Mouse (Mus musculus): ENCODE measurements around the gene Foxn3. TPM values are rescaled to one million over a fixed set of nuclear protein-coding genes. Genes with fewer than 3 reads are reported as not detected.

Gene Foxn3
- polyA plus RNA-seq, 1 experiment from 2014 or later: 97.6 TPM

GRCm38 (mm10) chr12:99380855-99381262, 182.5 kb downstream of the Foxn3 start:
- Histone ChIP-seq H3K27me3 (no peaks in the 10 kb centered on the region), H3K9me3 (replicated peaks) (no peaks in the 10 kb centered on the region), H3K9ac (no peak overlapping the region), H3K36me3 (peaks cover 17% of the 10 kb centered on the region; the same call in 1 of the 2 replicates), H3K4me1 (peaks cover 13% of the 10 kb centered on the region), H3K4me3 (replicated peaks) (no peak overlapping the region), H3K27ac (replicated peaks) (no peak overlapping the region), H3K4me2 (replicated peaks) (no peak overlapping the region)
- WGBS: 40% methylated on average over 4 of the region's 4 CpGs
- ATAC-seq (ENCODE audit: insufficient number of reproducible peaks, low FRiP score, low TSS enrichment, low read depth): no peak

DNA sequence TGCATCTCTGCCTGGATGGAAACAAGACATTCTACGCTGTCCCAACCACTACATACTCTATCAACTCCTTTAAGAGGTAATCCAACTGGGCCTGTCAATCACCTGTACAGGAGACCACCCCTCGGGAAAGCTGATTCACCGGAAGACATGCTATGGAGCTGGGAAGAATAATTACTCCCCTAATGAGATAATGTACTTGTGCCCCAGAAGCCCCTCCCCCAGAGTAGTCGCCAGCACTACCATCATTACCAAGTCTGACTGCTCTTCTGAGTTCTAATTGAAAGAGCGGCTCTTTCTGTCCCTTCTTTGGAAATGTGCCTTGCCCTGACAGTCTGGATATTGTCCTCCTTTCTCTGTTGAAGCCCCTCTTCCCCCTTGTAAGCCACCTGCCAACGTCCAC, 183.3 kb downstream of the Foxn3 start:
- H3K27ac ChIP-seq (replicated peaks): no peak overlapping the region
- ATAC-seq (ENCODE audit: insufficient number of reproducible peaks, low FRiP score, low TSS enrichment, low read depth): no peak
- no peaks in the 10 kb centered on the region for H3K27me3 ChIP-seq
- no peak overlapping the region for H3K4me2 ChIP-seq (replicated peaks)
- H3K36me3 ChIP-seq: peaks cover 17% of the 10 kb centered on the region; the same call in 1 of the 2 replicates
- H3K4me1 ChIP-seq: peaks cover 8% of the 10 kb centered on the region; the same call in 1 of the 2 replicates
- no peaks in the 10 kb centered on the region for H3K9me3 ChIP-seq (replicated peaks)
- 60% methylated on average over 6 of the region's 6 CpGs for WGBS
- H3K4me3 ChIP-seq (replicated peaks): no peak overlapping the region
- no peak overlapping the region for H3K9ac ChIP-seq

DNA sequence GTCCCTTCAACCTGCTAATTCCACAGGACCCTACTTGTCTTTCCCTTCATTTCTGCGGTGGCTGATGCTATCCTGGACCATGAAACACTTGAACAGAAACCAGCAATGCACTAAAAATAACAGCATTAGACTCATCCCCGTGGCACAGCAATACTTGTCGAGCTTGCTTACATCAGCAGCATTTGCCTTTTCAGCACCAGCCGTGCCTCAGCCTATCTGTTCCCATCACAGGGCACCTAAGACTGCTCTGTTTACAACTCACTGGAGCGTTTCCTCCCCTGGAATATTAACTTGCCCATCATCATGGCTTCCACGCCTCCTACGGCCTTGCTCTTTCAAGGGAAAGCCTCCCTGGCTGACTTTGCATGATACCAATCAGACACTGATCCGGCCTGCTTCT, 185.1 kb downstream of the Foxn3 start:
- Histone ChIP-seq H3K9ac (no peak overlapping the region), H3K9me3 (replicated peaks) (no peaks in the 10 kb centered on the region), H3K36me3 (peaks cover 32% of the 10 kb centered on the region), H3K4me1 (peaks cover 11% of the 10 kb centered on the region; the same call in 1 of the 2 replicates), H3K27me3 (no peaks in the 10 kb centered on the region), H3K4me3 (replicated peaks) (no peak overlapping the region), H3K4me2 (replicated peaks) (no peak overlapping the region), H3K27ac (replicated peaks) (0 out of 2 replicates have a peak overlapping the region, but pooled peaks have one; percentile 7)
- ATAC-seq (ENCODE audit: insufficient number of reproducible peaks, low FRiP score, low TSS enrichment, low read depth): no peak
- WGBS: 64% methylated on average over 8 of the region's 8 CpGs

- WGBS: 69% methylated on average over 3 of the region's 3 CpGs
Measured at GRCm38 (mm10) chr12:99377705-99378104, 185.7 kb downstream of the Foxn3 start.

DNA sequence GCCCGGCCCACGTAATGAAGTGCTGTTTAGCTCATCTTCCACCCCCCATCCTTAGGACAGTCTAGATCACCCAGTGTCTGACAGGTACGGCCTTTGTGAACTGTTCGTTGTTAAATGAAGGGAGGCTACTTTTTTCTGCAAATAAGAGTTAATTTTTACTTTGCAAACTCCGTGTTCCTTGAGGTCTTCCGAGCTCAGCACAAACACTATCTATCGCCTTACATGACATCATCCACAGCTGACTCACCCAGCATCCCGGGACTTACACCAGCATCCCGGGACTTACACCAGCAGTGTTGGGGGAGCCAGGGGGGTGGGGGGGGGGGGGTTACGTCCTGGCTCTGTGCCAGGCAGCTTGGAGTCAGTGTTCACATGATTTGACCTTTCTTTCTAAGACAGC, 186.3 kb downstream of the Foxn3 start:
- Histone ChIP-seq H3K27me3 (no peaks in the 10 kb centered on the region), H3K4me3 (replicated peaks) (no peak overlapping the region), H3K4me2 (replicated peaks) (no peak overlapping the region), H3K4me1 (peaks cover 11% of the 10 kb centered on the region; the same call in 1 of the 2 replicates), H3K36me3 (peaks cover 22% of the 10 kb centered on the region), H3K9ac (no peak overlapping the region), H3K9me3 (replicated peaks) (no peaks in the 10 kb centered on the region), H3K27ac (replicated peaks) (no peak overlapping the region)
- 69% methylated on average over 10 of the region's 10 CpGs for WGBS
- ATAC-seq (ENCODE audit: insufficient number of reproducible peaks, low FRiP score, low TSS enrichment, low read depth): no peak

More at GRCm38 (mm10) chr12:99377705-99378104, 185.7 kb downstream of the Foxn3 start:
- no peak overlapping the region for H3K9ac ChIP-seq
- no peak for ATAC-seq (ENCODE audit: insufficient number of reproducible peaks, low FRiP score, low TSS enrichment, low read depth)
- H3K4me1 ChIP-seq: peaks cover 11% of the 10 kb centered on the region; the same call in 1 of the 2 replicates
- H3K36me3 ChIP-seq: peaks cover 28% of the 10 kb centered on the region
- no peak overlapping the region for H3K4me2 ChIP-seq (replicated peaks)
- no peak overlapping the region for H3K4me3 ChIP-seq (replicated peaks)
- no peaks in the 10 kb centered on the region for H3K9me3 ChIP-seq (replicated peaks)
- H3K27ac ChIP-seq (replicated peaks): no peak overlapping the region
- H3K27me3 ChIP-seq: no peaks in the 10 kb centered on the region

DNA sequence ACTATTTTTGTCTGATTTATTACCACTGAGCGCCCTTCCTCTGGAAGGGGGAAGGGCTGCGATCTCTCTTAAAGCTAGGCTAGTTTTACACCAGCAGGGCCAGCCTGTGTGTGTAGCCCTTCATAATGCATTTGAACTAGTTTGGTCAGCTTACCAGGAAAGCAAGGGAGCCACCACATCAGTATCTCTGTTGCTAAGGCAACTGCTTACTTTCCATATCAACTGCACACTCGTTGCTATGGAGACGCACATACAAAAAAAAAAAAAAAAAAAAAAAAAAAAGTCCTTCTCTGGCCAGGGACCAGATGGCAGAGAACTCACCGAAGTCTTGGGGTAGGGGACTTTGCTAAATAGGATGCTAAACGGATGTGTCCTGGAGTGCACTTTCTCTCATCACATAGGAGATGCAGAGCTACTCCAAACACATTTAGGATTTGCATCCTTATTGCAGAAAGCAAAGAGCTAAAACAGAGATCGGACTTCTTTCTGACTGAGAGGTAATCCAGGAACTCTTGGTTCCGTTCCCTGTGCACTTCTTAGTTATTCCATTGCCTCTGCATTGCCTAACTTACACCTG, 187.4 kb downstream of the Foxn3 start:
- Histone ChIP-seq H3K9me3 (replicated peaks) (no peaks in the 10 kb centered on the region), H3K4me3 (replicated peaks) (no peak overlapping the region), H3K9ac (no peak overlapping the region), H3K4me1 (peaks cover 11% of the 10 kb centered on the region; the same call in 1 of the 2 replicates), H3K36me3 (peaks cover 17% of the 10 kb centered on the region), H3K27me3 (no peaks in the 10 kb centered on the region), H3K27ac (replicated peaks) (no peak overlapping the region), H3K4me2 (replicated peaks) (no peak overlapping the region)
- no peak for ATAC-seq (ENCODE audit: insufficient number of reproducible peaks, low FRiP score, low TSS enrichment, low read depth)
- 88% methylated on average over 8 of the region's 8 CpGs for WGBS

DNA sequence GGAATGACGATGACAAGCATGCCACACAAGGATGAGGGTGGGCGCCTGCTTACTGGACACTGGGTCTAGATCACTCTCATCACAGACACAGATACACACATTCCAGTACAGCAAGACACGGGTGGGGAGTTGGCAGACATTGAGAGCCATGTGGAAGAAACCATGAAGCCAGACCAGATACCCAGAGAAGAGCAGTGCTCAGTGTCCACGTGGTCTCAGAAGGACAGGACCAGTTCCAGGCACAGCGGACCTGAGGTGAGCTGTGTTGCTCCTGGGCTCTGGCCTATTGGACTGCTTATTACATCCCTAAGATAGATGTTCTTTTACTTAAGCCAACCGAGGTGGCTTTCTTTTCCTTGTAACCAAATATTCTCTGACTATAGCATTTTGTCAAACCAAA, 188.0 kb downstream of the Foxn3 start:
- Histone ChIP-seq H3K4me1 (peaks cover 11% of the 10 kb centered on the region; the same call in 1 of the 2 replicates), H3K27ac (replicated peaks) (no peak overlapping the region), H3K9me3 (replicated peaks) (no peaks in the 10 kb centered on the region), H3K4me3 (replicated peaks) (no peak overlapping the region), H3K36me3 (peaks cover 17% of the 10 kb centered on the region), H3K27me3 (no peaks in the 10 kb centered on the region), H3K4me2 (replicated peaks) (no peak overlapping the region), H3K9ac (no peak overlapping the region)
- no peak for ATAC-seq (ENCODE audit: insufficient number of reproducible peaks, low FRiP score, low TSS enrichment, low read depth)
- 88% methylated on average over 6 of the region's 6 CpGs for WGBS

DNA sequence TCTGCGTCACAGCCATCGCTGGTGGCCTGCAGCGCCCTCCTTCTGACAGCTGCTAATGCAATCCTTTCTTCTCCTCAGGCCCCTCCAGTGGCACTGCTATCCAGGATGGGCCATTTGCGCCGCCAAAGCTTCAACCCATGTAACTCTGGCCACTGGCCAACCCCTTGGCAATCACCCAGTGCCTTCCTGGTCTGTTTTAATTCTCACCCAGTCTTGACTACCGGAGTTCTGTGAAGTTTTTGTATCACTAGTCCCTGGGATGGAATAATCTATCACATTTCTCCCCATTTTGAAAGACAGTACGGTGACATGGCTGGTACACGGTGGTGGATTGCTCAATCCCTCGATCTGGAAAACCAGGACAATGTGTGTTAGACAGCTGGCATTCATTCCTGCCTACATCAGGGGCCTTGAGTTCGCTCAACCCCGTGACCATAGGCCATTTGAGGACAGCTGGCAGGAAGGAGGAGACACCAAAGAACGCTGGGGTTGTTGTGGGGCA, 189.2 kb downstream of the Foxn3 start:
- H3K4me3 ChIP-seq (replicated peaks): no peak overlapping the region
- H3K4me1 ChIP-seq: peaks cover 19% of the 10 kb centered on the region
- ATAC-seq (ENCODE audit: insufficient number of reproducible peaks, low FRiP score, low TSS enrichment, low read depth): no peak
- H3K27ac ChIP-seq (replicated peaks): no peak overlapping the region
- 78% methylated on average over 12 of the region's 12 CpGs for WGBS
- H3K36me3 ChIP-seq: peaks cover 17% of the 10 kb centered on the region
- no peak overlapping the region for H3K4me2 ChIP-seq (replicated peaks)
- H3K9ac ChIP-seq: no peak overlapping the region
- no peaks in the 10 kb centered on the region for H3K9me3 ChIP-seq (replicated peaks)
- no peaks in the 10 kb centered on the region for H3K27me3 ChIP-seq

DNA sequence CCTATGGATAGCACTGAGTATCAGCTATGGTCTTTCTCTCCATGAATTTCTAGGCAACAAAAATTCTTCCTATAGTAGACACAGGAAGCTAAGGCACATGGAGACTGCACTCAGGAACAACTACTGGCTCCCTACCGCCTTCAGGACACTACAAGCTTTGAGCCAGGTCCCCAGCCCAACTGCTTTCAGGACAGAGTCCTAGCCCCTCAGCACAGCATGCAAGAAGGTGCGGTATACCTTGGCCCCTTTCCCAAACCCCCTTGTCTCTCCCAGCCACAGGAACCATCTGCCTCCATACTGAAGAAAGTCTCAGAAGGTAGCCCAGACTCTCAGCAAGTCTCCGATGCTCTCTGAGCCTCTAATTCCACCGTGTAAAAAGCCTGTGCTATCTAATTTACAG, 189.8 kb downstream of the Foxn3 start:
- H3K9me3 ChIP-seq (replicated peaks): no peaks in the 10 kb centered on the region
- H3K4me1 ChIP-seq: peaks cover 18% of the 10 kb centered on the region
- H3K36me3 ChIP-seq: peaks cover 17% of the 10 kb centered on the region
- H3K27ac ChIP-seq (replicated peaks): no peak overlapping the region
- H3K4me3 ChIP-seq (replicated peaks): no peak overlapping the region
- WGBS: 82% methylated on average over 4 of the region's 4 CpGs
- no peak overlapping the region for H3K9ac ChIP-seq
- H3K4me2 ChIP-seq (replicated peaks): no peak overlapping the region
- H3K27me3 ChIP-seq: no peaks in the 10 kb centered on the region
- ATAC-seq (ENCODE audit: insufficient number of reproducible peaks, low FRiP score, low TSS enrichment, low read depth): no peak

DNA sequence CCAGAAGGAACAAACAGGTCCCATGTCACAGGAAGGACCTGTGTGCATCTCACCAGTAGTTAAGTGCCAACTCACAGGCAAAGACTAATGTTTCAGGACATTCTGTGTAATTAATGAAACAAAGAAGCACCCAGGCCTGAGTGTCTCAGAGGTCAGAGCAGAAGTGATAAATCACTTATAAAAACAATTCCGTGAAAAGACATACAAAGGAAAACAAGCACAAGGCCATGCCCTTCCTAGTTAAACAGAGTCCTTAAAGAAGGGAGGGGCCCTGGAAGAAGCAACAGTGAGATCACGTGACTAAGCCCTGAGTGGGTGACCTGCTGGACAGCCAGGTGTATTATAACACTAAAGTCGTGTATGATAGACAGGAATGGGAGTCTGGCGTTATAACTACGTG, 191.9 kb downstream of the Foxn3 start:
- peaks cover 17% of the 10 kb centered on the region for H3K36me3 ChIP-seq
- H3K4me3 ChIP-seq (replicated peaks): no peak overlapping the region
- H3K4me1 ChIP-seq: peaks cover 23% of the 10 kb centered on the region
- 68% methylated on average over 5 of the region's 5 CpGs for WGBS
- no peak overlapping the region for H3K27ac ChIP-seq (replicated peaks)
- H3K4me2 ChIP-seq (replicated peaks): no peak overlapping the region
- no peak overlapping the region for H3K9ac ChIP-seq
- H3K27me3 ChIP-seq: no peaks in the 10 kb centered on the region
- no peaks in the 10 kb centered on the region for H3K9me3 ChIP-seq (replicated peaks)
- no peak for ATAC-seq (ENCODE audit: insufficient number of reproducible peaks, low FRiP score, low TSS enrichment, low read depth)

GRCm38 (mm10) chr12:99368251-99368650, 195.1 kb downstream of the Foxn3 start:
- WGBS: 85% methylated on average over 10 of the region's 10 CpGs
- ATAC-seq (ENCODE audit: insufficient number of reproducible peaks, low FRiP score, low TSS enrichment, low read depth): no peak
- no peak overlapping the region for H3K4me2 ChIP-seq (replicated peaks)
- no peaks in the 10 kb centered on the region for H3K36me3 ChIP-seq
- H3K4me1 ChIP-seq: peaks cover 27% of the 10 kb centered on the region
- no peaks in the 10 kb centered on the region for H3K9me3 ChIP-seq (replicated peaks)
- H3K27ac ChIP-seq (replicated peaks): no peak overlapping the region
- no peaks in the 10 kb centered on the region for H3K27me3 ChIP-seq
- H3K9ac ChIP-seq: no peak overlapping the region
- H3K4me3 ChIP-seq (replicated peaks): no peak overlapping the region

DNA sequence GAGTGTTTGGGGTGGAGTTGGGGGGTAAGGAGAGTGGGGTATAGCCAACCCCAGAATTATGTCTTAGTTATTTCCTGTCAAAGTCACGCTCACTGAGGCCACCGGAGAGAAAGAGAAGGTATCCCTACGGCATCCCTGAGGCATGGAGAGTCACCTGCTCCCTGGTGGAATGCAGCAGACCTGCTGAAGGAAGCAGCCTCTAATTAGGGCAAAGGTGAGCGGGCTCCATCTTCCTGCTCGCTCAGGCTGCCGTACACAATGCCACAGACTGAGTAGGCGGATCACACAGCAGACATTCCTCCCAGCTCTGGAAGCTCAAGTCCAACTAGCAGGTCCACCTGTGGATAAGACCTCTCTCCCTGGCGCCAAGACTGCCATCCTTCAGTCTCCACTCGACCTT, 197.4 kb downstream of the Foxn3 start:
- Histone ChIP-seq H3K27me3 (no peaks in the 10 kb centered on the region), H3K4me1 (peaks cover 47% of the 10 kb centered on the region), H3K9me3 (replicated peaks) (no peaks in the 10 kb centered on the region), H3K9ac (no peak overlapping the region), H3K36me3 (no peaks in the 10 kb centered on the region), H3K4me3 (replicated peaks) (no peak overlapping the region), H3K27ac (replicated peaks) (no peak overlapping the region), H3K4me2 (replicated peaks) (no peak overlapping the region)
- no peak for ATAC-seq (ENCODE audit: insufficient number of reproducible peaks, low FRiP score, low TSS enrichment, low read depth)
- WGBS: 70% methylated on average over 9 of the region's 9 CpGs

All from embryonic facial prominence, embryonic 15.5 days (tissue).